Mouse (Mus musculus): Measurements from ENCODE around the gene Heatr9.
"Not testable (repeated sequence)": the region's sequence is repeated elsewhere in the genome, so short reads cannot be mapped to it uniquely, and the experiment has no call there.

Heatr9 gene

DNA sequence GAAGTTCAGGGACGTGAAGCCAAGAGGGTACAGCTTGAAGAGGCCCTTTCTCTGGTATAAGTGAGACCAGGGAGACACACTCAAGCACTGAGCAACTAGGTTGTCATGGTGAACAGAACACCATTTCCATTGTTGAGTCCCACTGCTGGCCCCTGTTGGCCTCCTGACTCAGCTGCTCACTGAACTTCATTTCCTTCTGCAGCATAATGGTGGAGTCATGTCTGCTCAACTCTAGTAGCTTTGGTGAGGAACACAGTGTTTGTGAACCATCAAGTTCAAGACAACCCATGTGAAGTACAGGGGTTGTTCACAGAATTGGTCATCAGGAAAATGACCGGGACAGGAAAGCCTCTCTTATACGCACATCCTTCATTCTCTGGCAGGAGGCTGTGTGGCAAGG is at the start of gene Heatr9:
Gene Heatr9, minus strand, starts transcription at position 101 of the 400 bp plus-strand sequence.
- DNase-seq (ENCODE audit: low read depth, low spot score) = no peak

GRCm38 (mm10) chr11:83570189-83570588 is 48.2 kb upstream of the Heatr9 start:
- no peak for DNase-seq (ENCODE audit: low read depth, low spot score)

DNA sequence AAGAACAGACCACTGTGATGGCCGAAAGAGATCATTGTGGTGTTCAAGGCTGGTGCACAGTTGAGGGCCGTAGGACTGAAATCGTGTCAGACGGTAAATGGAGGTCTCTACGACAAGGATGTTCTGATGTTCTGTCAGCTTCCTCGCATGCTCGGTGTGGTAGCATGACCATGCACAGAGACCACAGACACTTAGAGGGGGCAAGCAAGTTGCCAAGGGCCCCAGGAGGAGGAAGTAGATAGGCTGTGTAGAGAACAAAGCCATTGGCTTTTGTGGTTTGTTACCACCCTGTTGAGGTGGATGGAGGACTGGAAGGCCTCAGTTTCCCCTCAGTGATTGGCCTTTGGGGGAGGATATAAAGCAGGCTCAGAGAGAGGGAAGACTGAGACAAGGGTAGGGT is 47.3 kb upstream of the Heatr9 start:
- no peak for DNase-seq (ENCODE audit: low read depth, low spot score)

GRCm38 (mm10) chr11:83568786-83569185 is 46.8 kb upstream of the Heatr9 start:
- DNase-seq (ENCODE audit: low read depth, low spot score) = no peak

DNA sequence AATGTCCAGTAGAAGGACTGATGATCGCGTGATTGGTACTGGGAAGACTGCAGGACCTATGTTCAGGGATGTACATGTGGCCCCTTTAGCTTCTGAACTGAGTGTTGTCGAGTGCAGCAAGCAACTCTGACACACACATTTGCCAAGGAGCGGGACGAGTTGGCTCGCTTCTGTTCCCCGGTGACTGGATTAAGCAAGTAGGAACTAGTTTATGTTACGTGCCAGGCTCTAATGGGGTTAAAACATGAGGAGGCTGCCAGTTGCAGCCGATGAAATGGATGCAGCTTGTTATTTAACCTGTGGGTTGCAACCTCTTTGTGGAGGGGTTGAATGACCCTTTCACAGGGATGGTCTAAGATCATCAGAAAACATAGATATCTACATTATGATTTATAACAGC is 46.1 kb upstream of the Heatr9 start:
- DNase-seq (ENCODE audit: low read depth, low spot score) = no peak

- no peak for DNase-seq (ENCODE audit: low read depth, low spot score)
Measured at GRCm38 (mm10) chr11:83567311-83567710, 45.3 kb upstream of the Heatr9 start.

- no peak for DNase-seq (ENCODE audit: low read depth, low spot score)
Measured at GRCm38 (mm10) chr11:83566617-83567016, 44.6 kb upstream of the Heatr9 start.

GRCm38 (mm10) chr11:83563754-83564153 is 41.8 kb upstream of the Heatr9 start:
- peak; percentile 60 for DNase-seq (ENCODE audit: low read depth, low spot score)

DNA sequence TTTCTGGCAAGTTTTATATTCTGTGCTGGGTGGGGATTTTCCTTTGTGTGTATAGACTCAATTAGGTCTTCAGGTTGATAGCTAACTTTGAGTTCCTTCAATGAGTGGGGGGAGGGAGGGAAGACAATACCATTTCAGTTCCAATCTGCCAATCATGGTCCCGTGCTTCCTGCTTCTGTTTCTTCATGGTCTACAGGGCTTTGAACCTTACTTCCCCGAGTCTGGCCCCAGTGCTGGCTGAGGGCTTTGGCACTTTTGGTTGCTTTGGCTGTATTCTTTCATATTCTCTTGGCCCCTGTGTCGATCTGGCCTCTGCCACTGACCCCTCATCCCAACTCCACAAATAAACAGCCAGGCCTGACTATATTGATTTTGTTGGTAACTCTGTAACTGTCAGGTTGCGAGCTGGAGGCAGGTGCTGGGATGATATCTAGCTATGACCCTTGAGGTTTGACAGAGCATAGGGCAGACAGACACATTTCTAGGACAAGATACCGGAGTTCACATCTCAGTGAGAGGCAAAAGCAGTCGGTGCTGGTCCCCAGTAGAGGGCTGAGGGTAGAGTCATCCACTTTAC is 40.4 kb upstream of the Heatr9 start:
- DNase-seq (ENCODE audit: low read depth, low spot score) = no peak

DNA sequence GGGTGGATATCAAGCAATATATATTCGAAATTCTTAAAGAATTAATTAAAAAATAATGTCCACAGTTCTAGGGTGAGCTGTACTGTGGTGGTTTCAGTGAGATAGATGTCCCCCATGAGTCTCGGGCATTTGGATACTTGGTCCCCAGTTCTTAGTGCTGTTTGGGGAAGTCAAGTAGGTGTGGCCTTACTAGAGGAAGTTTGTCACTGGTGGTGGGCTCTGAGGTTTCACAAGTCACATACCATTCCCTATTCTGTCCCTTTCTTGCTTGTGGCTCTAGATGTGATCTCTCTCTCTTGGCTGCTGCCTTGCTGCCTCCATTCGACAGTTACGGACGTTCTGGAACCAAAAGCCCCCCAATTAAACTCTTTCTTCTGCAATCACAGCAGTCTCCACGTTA is 38.4 kb upstream of the Heatr9 start:
- no peak for DNase-seq (ENCODE audit: low read depth, low spot score)

GRCm38 (mm10) chr11:83557074-83557473 is 35.1 kb upstream of the Heatr9 start:
- DNase-seq (ENCODE audit: low read depth, low spot score) = no peak

- DNase-seq (ENCODE audit: low read depth, low spot score) = peak; percentile 81
Measured at GRCm38 (mm10) chr11:83556085-83556781, 34.3 kb upstream of the Heatr9 start.

DNA sequence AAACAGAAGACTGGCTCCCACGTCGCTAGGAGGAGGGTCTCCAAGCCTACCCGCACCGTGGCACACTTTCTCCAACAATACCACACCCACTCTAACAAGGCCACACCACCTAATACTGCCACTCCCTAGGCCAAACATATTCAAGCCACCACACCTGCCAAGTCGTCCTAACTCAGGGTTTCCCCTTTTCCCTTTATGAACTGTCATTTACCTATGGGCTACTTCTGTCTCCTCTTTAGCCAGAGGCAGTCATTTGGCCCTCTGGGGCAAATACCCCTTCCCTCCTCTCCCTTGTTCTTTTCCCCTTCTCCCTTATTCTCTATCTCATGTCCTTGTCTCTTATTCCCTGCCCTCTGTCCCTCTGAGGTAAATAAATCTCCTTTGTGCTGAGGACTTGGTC is 29.7 kb upstream of the Heatr9 start:
- DNase-seq (ENCODE audit: low read depth, low spot score) = no peak

DNA sequence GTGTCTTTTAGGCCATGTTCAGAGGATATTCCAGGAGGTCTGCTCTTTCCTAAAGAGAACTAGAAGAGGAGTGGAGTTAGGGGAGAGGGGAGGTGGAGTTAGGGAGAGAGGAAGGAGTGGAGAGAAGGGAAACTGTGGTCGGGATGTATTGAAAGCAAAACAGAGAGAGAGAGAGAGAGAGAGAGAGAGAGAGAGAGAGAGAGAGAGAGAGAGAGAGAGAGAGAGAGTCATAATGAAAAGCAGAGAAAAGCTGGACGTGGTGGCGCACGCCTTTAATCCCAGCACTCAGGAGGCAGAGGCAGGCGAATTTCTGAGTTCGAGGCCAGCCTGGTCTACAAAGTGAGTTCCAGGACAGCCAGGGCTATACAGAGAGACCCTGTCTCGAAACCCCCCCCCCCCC is 29.1 kb upstream of the Heatr9 start:
- DNase-seq (ENCODE audit: low read depth, low spot score) = not testable (repeated sequence)

GRCm38 (mm10) chr11:83550186-83550632 is 28.2 kb upstream of the Heatr9 start:
- no peak for DNase-seq (ENCODE audit: low read depth, low spot score)

DNA sequence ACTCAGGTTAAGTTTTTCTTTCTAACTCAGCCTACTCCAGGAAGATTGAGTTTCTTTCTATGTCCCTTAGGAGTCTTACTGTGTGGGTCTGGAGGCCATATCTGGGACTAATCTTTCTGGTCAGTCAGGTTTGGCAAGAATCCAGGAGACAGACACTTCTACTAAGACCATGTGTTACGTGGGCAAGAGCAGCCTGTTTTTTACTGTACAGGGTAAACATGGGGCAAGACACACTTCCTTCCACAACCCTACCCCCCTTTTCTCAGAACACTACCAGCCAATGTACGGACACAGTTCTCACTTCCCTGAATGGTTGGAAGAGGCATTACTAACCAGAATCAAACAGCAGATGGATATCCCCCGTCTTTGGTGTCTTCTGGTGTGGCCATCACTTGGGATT is 22.2 kb upstream of the Heatr9 start:
- peak; percentile 13 for DNase-seq (ENCODE audit: low read depth, low spot score)

DNA sequence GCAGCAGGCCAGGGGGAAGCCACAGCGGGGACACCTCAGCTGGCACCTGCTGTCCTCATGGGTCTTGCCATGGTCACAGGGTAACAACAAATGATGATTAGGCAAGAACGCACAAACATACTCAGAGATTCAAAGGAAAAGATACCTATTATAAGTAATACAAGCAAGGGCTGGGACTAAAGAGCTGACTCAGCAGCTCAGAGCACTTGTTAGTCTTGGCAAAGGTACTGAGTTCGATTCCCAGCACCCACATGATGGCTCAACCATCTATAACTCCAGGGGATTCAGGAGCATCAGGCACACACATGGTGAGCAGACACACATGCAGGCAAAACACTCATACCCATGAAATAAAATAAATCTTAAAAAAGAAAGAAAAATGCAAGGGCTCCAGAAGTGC is 19.4 kb upstream of the Heatr9 start:
- no peak for DNase-seq (ENCODE audit: low read depth, low spot score)

- no peak for DNase-seq (ENCODE audit: low read depth, low spot score)
Measured at GRCm38 (mm10) chr11:83540931-83541330, 19.0 kb upstream of the Heatr9 start.

DNA sequence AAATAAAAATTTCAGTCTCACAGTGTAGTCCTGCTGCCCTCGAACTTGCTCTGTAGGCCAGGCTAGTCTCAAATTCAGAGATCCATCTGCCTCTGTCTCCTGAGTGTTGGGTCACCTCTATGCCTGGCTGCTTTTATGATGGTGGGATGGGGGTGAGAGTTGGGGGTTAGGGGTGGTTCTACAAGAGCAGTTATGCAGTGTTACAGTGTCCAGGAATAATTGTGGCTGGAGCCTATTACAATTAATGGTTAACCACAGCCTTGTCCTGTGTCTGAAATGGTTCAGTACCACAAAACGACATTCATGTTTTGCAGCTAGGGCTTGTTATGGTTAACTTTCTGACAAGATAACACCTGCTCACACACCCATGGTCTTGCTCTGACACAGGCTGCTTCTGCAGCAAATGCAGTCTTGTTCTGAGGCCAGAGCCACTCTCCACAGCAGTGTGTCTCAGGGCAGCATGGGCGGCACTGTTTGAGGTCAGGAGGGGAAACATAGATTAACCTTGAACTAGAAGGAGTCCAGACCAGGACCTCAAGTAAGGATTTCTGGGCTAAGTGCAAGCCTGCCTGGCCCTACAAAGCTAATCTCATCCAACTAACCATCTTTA is 16.8 kb upstream of the Heatr9 start:
- DNase-seq (ENCODE audit: low read depth, low spot score) = no peak

DNA sequence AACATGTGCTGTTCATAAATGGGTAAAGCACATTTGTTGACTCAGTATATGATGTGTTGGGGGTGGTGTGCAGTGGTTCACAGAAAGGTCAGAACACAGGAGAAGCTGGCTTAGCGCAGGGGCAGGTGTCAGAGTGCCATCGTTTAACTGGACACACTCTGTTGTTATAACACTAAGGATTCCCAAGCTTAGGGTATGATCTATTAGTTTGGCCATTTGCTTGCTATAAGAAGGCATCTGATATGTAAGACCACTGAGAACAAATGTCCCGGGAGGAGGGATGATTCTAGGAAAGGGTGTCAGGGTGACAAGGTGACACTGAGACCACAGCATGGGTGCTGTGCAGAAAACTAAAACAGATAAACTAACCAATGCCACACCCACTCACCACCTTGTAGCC is 14.9 kb upstream of the Heatr9 start:
- DNase-seq (ENCODE audit: low read depth, low spot score) = no peak

DNA sequence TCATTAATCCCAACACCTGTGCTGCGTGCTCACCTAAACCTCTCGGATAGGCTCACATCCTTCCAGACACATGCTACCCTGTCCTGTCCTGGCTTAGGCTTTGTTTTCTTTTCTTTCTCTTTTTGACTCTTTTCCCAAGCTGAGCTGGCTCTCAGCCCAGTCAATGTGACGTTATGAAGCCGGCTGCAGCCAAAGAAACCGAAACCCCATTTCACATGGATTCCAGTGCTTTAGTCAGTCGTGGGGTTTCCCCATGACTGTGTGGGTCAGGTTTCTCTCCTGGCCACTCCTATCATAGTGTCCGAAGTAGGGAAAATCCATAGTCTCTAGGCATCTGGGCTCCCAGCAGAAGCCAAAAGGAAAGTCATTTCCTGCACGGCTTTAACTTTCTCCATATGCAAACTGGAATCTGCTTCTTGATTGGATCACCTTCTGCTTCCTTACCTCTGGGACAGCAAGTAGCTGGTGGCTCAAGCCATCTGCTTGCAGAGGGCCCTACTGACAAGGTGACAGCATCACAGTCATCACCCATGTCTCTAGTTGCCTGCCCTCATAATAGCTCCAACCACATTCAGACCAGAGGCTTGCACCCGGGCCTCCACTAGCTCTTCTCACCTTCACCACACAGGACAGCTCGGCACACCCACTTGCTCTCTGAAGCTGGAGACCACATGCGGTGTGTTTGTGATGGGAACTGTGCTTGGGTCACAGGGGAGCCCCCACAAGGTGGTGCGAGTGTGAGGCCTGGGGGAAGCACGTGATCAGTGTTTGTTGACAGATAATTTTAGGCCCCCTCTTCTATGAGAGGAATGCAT is 12.8 kb upstream of the Heatr9 start:
- DNase-seq (ENCODE audit: low read depth, low spot score) = peak; percentile 65

- DNase-seq (ENCODE audit: low read depth, low spot score) = no peak
Measured at GRCm38 (mm10) chr11:83534143-83534542, 12.2 kb upstream of the Heatr9 start.
